Comparison of ENCODE assay signal across 11 mouse cellular contexts in genomic region chr17:35187959-35188610, GRCm38 (mm10). TPM values are rescaled to one million over a fixed set of nuclear protein-coding genes. Genes with fewer than 3 reads are reported as not detected.
DNase-seq lines count a peak whose midpoint lies in the region; ATAC-seq and TF ChIP-seq lines count a peak whose summit lies in the region.
"Had no signal": no experiment of that assay in that cellular context is flagged by ENCODE, and none has a peak within 500 bp of the region (broad histone marks: within the 10 kb centered on the region; RNA-seq: fewer than 3 reads in every experiment).

Gene Lst1, minus strand, starts transcription at chr17:35188439.

- peaks cover 5% of the 10 kb centered on the region; the same call in 1 of the 2 replicates for H3K4me1 ChIP-seq in heart, embryonic 15.5 days (replicated peaks)
- peaks cover 50% of the 10 kb centered on the region; the same call in 1 of the 2 replicates for H3K4me1 ChIP-seq in spleen, adult 2 months (ENCODE audit: control insufficient read depth, insufficient read depth, insufficient read length)

- no peak within 1 kb of the TSS for H3K4me2 ChIP-seq in heart, embryonic 15.5 days

- no peak for TF ChIP-seq POLR2A in spleen, adult 2 months (IDR thresholded peaks at IDR 0.05; ENCODE audit: low read depth, low read length)

- H3K9ac ChIP-seq in heart, embryonic 15.5 days, result no peak within 1 kb of the TSS
- H3K9ac ChIP-seq: neural tube, embryonic 12.5 days had no signal

- H3K27me3 ChIP-seq in heart, embryonic 15.5 days, result no peaks in the 10 kb centered on the region
- no peaks in the 10 kb centered on the region for H3K27me3 ChIP-seq in spleen, adult 2 months (ENCODE audit: control insufficient read depth, insufficient read depth, low read length)
- H3K27me3 ChIP-seq in splenic B cell, adult 2 months (ENCODE audit: control insufficient read depth, insufficient read depth, low read length, poor library complexity, severe bottlenecking), result no peaks in the 10 kb centered on the region
- H3K27me3 ChIP-seq: neural tube, embryonic 12.5 days had no signal

- no peaks in the 10 kb centered on the region for H3K9me3 ChIP-seq in heart, embryonic 15.5 days (replicated peaks)
- H3K9me3 ChIP-seq: neural tube, embryonic 12.5 days had no signal

- H3K36me3 ChIP-seq in heart, embryonic 15.5 days, result no peaks in the 10 kb centered on the region
- no peaks in the 10 kb centered on the region for H3K36me3 ChIP-seq in spleen, adult 2 months (ENCODE audit: control insufficient read depth, insufficient read depth, low read length)
- H3K36me3 ChIP-seq in splenic B cell, adult 2 months (ENCODE audit: control insufficient read depth, insufficient read depth, low read length, poor library complexity, severe bottlenecking), result no peaks in the 10 kb centered on the region
- H3K36me3 ChIP-seq: neural tube, embryonic 12.5 days had no signal

- TF ChIP-seq CTCF in spleen, adult 2 months (IDR thresholded peaks at IDR 0.05; ENCODE audit: extremely low read depth, insufficient read depth, insufficient read length, insufficient replicate concordance), result no peak

- WGBS in heart, embryonic 15.5 days, result 65% methylated on average over 7 of the region's 7 CpGs
- 26% methylated on average over 7 of the region's 7 CpGs for WGBS in spleen, adult 2 months
- 71% methylated on average over 7 of the region's 7 CpGs for WGBS in large intestine, adult 2 months

- ATAC-seq in heart, embryonic 15.5 days (replicated peaks; ENCODE audit: insufficient number of reproducible peaks, insufficient read depth, low FRiP score, low read depth), result no peak
- ATAC-seq: forebrain, embryonic 14.5 days had no signal

- no peak for DNase-seq in heart, adult 8-10 months (ENCODE audit: low spot score)
- DNase-seq in spleen, adult 2 months (ENCODE audit: low read depth in 1 of 2, low spot score in 2 of 2), result peak in 1 of 2 experiments; percentile 40
- DNase-seq in spleen, postnatal 14 days (ENCODE audit: low spot score in 2 of 2), result no peak
- DNase-seq in large intestine, adult 2 months (ENCODE audit: low read depth, low spot score), result no peak
- DNase-seq in splenic B cell, adult 2 months (ENCODE audit: low read depth, low spot score), result peak; percentile 46
- no peak for DNase-seq in frontal cortex, postnatal 36 days (ENCODE audit: low spot score in 2 of 2)
- no peak for DNase-seq in cerebellum, adult 18-20 months
- DNase-seq: kidney, adult 9 months had no signal

- peak within 1 kb of the TSS; percentile 37; the same call in 1 of the 2 replicates for H3K27ac ChIP-seq in heart, embryonic 15.5 days
- peak within 1 kb of the TSS; percentile 89 for H3K27ac ChIP-seq in spleen, adult 2 months (ENCODE audit: insufficient read depth, low read length)
- H3K27ac ChIP-seq: neural tube, embryonic 12.5 days had no signal

- 0 out of 2 replicates have a peak within 1 kb of the TSS, but pooled peaks have one; percentile 3 for H3K4me3 ChIP-seq in heart, embryonic 15.5 days
- peak within 1 kb of the TSS; percentile 31; the same call in 1 of the 2 replicates for H3K4me3 ChIP-seq in spleen, adult 2 months (ENCODE audit: extremely low read depth, insufficient read depth, insufficient read length)
- H3K4me3 ChIP-seq: neural tube, embryonic 12.5 days had no signal

RNA-seq across cellular contexts. Expression of gene Lst1, which starts in this region (rescaled TPM):
- polyA plus RNA-seq in heart, embryonic 15.5 days (2015; fragmentation: Nextera tagmentation; extraction: Ambion mirVana), result 8.1 and 12.2 TPM in 2 replicates
- 1 to 10 TPM; 1.8 to 3.6 (median 2.6) TPM for total RNA-seq in heart, adult 8-10 months (2022)
- 109 and 112 TPM in 2 replicates for polyA plus RNA-seq in spleen, adult 2 months (2012; rRNA removed)
- 25.5 and 32.1 TPM in 2 replicates for polyA plus RNA-seq in large intestine, adult 2 months (2012; rRNA removed)
